Mouse (Mus musculus): Measurements from ENCODE around the gene Rab3gap1. TPM values are rescaled to one million over a fixed set of nuclear protein-coding genes. Genes with fewer than 3 reads are reported as not detected.

Rab3gap1 gene
- polyA plus RNA-seq, 1 experiment from 2014 or later, result 24.2 TPM

GRCm38 (mm10) chr1:127859799-127860400 lies 8.7 kb upstream of the Rab3gap1 start:
- no peak overlapping the region for H3K27ac ChIP-seq
- H3K9me3 ChIP-seq, result no peaks in the 10 kb centered on the region
- no peak overlapping the region for H3K4me3 ChIP-seq
- no peaks in the 10 kb centered on the region for H3K4me1 ChIP-seq
- no peak overlapping the region for H3K9ac ChIP-seq
- WGBS, result 78% methylated on average over 6 of the region's 6 CpGs
- H3K4me2 ChIP-seq (replicated peaks), result no peak overlapping the region
- H3K27me3 ChIP-seq, result no peaks in the 10 kb centered on the region
- no peaks in the 10 kb centered on the region for H3K36me3 ChIP-seq
- no peak for ATAC-seq (ENCODE audit: low FRiP score, low read depth)

- H3K4me3 ChIP-seq, result no peak overlapping the region
- no peaks in the 10 kb centered on the region for H3K9me3 ChIP-seq
- H3K27ac ChIP-seq, result no peak overlapping the region
- ATAC-seq (ENCODE audit: low FRiP score, low read depth), result no peak
- 94% methylated on average over 4 of the region's 4 CpGs for WGBS
- no peak overlapping the region for H3K9ac ChIP-seq
- no peaks in the 10 kb centered on the region for H3K27me3 ChIP-seq
- H3K36me3 ChIP-seq, result no peaks in the 10 kb centered on the region
- no peak overlapping the region for H3K4me2 ChIP-seq (replicated peaks)
- H3K4me1 ChIP-seq, result no peaks in the 10 kb centered on the region
These were observed 8.1 kb upstream of the Rab3gap1 start for GRCm38 (mm10) chr1:127860492-127860891.

- Histone ChIP-seq H3K9me3 (no peaks in the 10 kb centered on the region), H3K4me2 (replicated peaks) (no peak overlapping the region), H3K9ac (no peak overlapping the region), H3K4me3 (no peak overlapping the region), H3K27ac (no peak overlapping the region), H3K36me3 (no peaks in the 10 kb centered on the region), H3K27me3 (no peaks in the 10 kb centered on the region), H3K4me1 (no peaks in the 10 kb centered on the region)
- no peak for ATAC-seq (ENCODE audit: low FRiP score, low read depth)
- 84% methylated on average over 5 of the region's 5 CpGs for WGBS
These were observed 6.7 kb upstream of the Rab3gap1 start for GRCm38 (mm10) chr1:127861900-127862299.

GRCm38 (mm10) chr1:127863806-127864205 lies 4.8 kb upstream of the Rab3gap1 start:
- Histone ChIP-seq H3K27me3 (no peaks in the 10 kb centered on the region), H3K4me1 (no peaks in the 10 kb centered on the region), H3K27ac (no peak overlapping the region), H3K9me3 (no peaks in the 10 kb centered on the region), H3K4me3 (no peak overlapping the region), H3K9ac (no peak overlapping the region), H3K36me3 (no peaks in the 10 kb centered on the region), H3K4me2 (replicated peaks) (no peak overlapping the region)
- no peak for ATAC-seq (ENCODE audit: low FRiP score, low read depth)
- WGBS, result 48% methylated on average over 7 of the region's 7 CpGs

- Histone ChIP-seq H3K9ac (peak overlapping the region; percentile 81), H3K27me3 (no peaks in the 10 kb centered on the region), H3K9me3 (no peaks in the 10 kb centered on the region), H3K27ac (no peak overlapping the region), H3K4me2 (replicated peaks) (peak overlapping the region; percentile 71), H3K4me1 (peaks cover 7% of the 10 kb centered on the region), H3K4me3 (peak overlapping the region; percentile 79), H3K36me3 (peaks cover 16% of the 10 kb centered on the region)
- no peak for ATAC-seq (ENCODE audit: low FRiP score, low read depth)
- WGBS, result 40% methylated on average over 8 of the region's 8 CpGs
These were observed 703 bp downstream of the Rab3gap1 start for GRCm38 (mm10) chr1:127869276-127869675.

DNA sequence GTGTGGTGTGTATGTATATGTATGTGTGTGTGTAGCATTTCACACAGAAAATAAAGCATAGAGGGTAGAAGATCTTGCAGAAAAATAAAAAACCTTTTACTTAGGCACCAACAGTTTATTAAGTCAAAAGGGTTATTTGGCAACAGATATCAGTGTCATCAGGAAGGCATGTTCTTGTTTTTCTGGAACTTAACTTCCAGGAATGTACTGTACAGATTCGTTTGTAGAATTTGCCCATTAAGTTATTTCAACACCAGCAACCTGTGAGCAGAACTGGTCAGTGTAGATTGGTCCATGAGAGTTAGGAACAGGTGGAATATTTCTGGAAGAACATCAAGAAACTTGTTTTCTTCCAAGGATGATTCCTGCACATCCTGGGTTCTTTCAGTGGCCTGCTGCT lies 30.8 kb downstream of the Rab3gap1 start:
- Histone ChIP-seq H3K4me2 (replicated peaks) (no peak overlapping the region), H3K27ac (no peak overlapping the region), H3K9ac (no peak overlapping the region), H3K9me3 (no peaks in the 10 kb centered on the region), H3K4me1 (no peaks in the 10 kb centered on the region), H3K27me3 (no peaks in the 10 kb centered on the region), H3K4me3 (no peak overlapping the region), H3K36me3 (peaks cover 12% of the 10 kb centered on the region)
- no peak for ATAC-seq (ENCODE audit: low FRiP score, low read depth)
- 85% methylated on average over 1 of the region's 1 CpGs for WGBS

- H3K36me3 ChIP-seq, result peaks cover 27% of the 10 kb centered on the region
- H3K4me2 ChIP-seq (replicated peaks), result no peak overlapping the region
- H3K9ac ChIP-seq, result no peak overlapping the region
- no peaks in the 10 kb centered on the region for H3K9me3 ChIP-seq
- no peaks in the 10 kb centered on the region for H3K27me3 ChIP-seq
- no peak overlapping the region for H3K4me3 ChIP-seq
- H3K27ac ChIP-seq, result no peak overlapping the region
- no peak for ATAC-seq (ENCODE audit: low FRiP score, low read depth)
- 80% methylated on average over 2 of the region's 2 CpGs for WGBS
- H3K4me1 ChIP-seq, result no peaks in the 10 kb centered on the region
These were observed 36.3 kb downstream of the Rab3gap1 start for GRCm38 (mm10) chr1:127904774-127905385.

GRCm38 (mm10) chr1:127913116-127913515 lies 44.5 kb downstream of the Rab3gap1 start:
- no peaks in the 10 kb centered on the region for H3K4me1 ChIP-seq
- H3K4me3 ChIP-seq, result no peak overlapping the region
- H3K27ac ChIP-seq, result no peak overlapping the region
- H3K36me3 ChIP-seq, result peaks cover 29% of the 10 kb centered on the region
- no peak overlapping the region for H3K4me2 ChIP-seq (replicated peaks)
- H3K9ac ChIP-seq, result no peak overlapping the region
- no peak for ATAC-seq (ENCODE audit: low FRiP score, low read depth)
- no peaks in the 10 kb centered on the region for H3K9me3 ChIP-seq
- no peaks in the 10 kb centered on the region for H3K27me3 ChIP-seq
- WGBS, result 82% methylated on average over 4 of the region's 4 CpGs

GRCm38 (mm10) chr1:127915316-127915715 lies 46.7 kb downstream of the Rab3gap1 start:
- Histone ChIP-seq H3K9me3 (no peaks in the 10 kb centered on the region), H3K27me3 (no peaks in the 10 kb centered on the region), H3K9ac (no peak overlapping the region), H3K4me3 (no peak overlapping the region), H3K36me3 (peaks cover 38% of the 10 kb centered on the region), H3K4me2 (replicated peaks) (no peak overlapping the region), H3K27ac (no peak overlapping the region), H3K4me1 (no peaks in the 10 kb centered on the region)
- 79% methylated on average over 6 of the region's 6 CpGs for WGBS
- no peak for ATAC-seq (ENCODE audit: low FRiP score, low read depth)

DNA sequence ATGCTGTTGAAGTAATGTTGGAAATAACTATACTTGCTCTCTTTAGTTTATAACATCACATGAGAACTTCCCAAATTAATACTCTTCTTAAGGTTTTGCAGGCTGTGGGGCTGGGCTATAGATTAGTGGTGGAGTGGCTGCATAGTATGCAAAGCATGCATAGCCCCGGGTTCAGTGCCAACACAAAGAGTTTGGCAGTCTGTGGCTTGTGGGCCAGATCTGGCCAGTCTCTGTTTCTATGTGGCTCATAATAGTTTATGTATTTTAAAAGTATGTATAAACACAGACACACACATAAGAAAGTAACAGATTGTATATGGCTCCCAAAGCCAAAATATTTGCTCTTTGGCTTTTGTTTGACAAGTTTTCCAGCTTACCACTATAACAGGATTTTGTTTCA lies 47.2 kb downstream of the Rab3gap1 start:
- Histone ChIP-seq H3K4me1 (no peaks in the 10 kb centered on the region), H3K27me3 (no peaks in the 10 kb centered on the region), H3K4me3 (no peak overlapping the region), H3K27ac (no peak overlapping the region), H3K9me3 (no peaks in the 10 kb centered on the region), H3K4me2 (replicated peaks) (no peak overlapping the region), H3K36me3 (peaks cover 39% of the 10 kb centered on the region), H3K9ac (no peak overlapping the region)
- 66% methylated on average over 1 of the region's 1 CpGs for WGBS
- ATAC-seq (ENCODE audit: low FRiP score, low read depth), result no peak

GRCm38 (mm10) chr1:127933405-127933804 lies 64.8 kb downstream of the Rab3gap1 start:
- Histone ChIP-seq H3K9ac (no peak overlapping the region), H3K4me2 (replicated peaks) (no peak overlapping the region), H3K27ac (no peak overlapping the region), H3K4me1 (no peaks in the 10 kb centered on the region), H3K4me3 (no peak overlapping the region), H3K36me3 (peaks cover 77% of the 10 kb centered on the region), H3K9me3 (0 out of 2 replicates have a peak, but pooled peaks cover 1% of the 10 kb centered on the region), H3K27me3 (no peaks in the 10 kb centered on the region)
- WGBS, result 92% methylated on average over 2 of the region's 2 CpGs
- no peak for ATAC-seq (ENCODE audit: low FRiP score, low read depth)

DNA sequence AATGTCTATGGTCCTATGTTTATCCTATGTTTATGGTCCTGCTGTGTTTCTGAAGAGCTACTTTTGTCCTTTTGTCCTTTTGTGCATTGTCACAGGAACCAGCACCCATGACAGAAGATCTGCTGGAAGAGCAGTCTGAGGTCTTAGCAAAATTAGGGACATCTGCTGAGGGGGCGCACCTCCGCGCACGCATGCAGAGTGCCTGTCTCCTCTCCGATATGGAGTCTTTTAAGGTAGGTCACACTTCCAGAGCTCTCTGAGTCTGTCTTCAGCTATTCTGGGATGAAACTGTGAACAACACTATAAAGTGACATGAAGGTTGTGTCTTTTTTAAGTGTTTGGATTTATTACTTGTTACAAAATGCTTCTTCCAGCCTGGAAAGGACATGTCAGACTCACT lies 65.7 kb downstream of the Rab3gap1 start:
- H3K36me3 ChIP-seq, result peaks cover 79% of the 10 kb centered on the region
- H3K4me2 ChIP-seq (replicated peaks), result no peak overlapping the region
- WGBS, result 96% methylated on average over 5 of the region's 5 CpGs

DNA sequence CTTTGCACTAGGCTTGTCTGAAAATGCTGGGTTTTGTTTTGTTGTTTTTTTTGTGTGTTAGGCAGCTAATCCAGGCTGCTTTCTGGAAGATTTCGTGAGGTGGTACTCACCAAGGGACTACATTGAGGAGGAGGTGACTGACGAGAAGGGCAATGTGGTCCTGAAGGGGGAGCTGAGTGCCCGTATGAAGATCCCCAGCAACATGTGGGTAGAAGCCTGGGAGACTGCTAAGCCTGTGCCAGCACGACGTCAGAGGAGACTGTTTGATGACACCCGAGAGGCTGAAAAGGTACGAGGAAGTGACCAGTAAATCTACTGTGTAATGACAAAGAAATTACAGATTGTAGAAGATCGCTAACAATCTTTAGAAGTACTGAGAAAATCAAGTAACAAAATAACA lies 68.7 kb downstream of the Rab3gap1 start:
- Histone ChIP-seq H3K27ac (no peak overlapping the region), H3K27me3 (no peaks in the 10 kb centered on the region), H3K36me3 (peaks cover 88% of the 10 kb centered on the region), H3K9me3 (peaks cover 10% of the 10 kb centered on the region; the same call in 1 of the 2 replicates), H3K9ac (no peak overlapping the region), H3K4me1 (no peaks in the 10 kb centered on the region), H3K4me3 (no peak overlapping the region), H3K4me2 (replicated peaks) (no peak overlapping the region)
- ATAC-seq (ENCODE audit: low FRiP score, low read depth), result no peak
- 72% methylated on average over 8 of the region's 8 CpGs for WGBS

More for the DNA sequence above, 65.7 kb downstream of the Rab3gap1 start:
- H3K4me3 ChIP-seq, result no peak overlapping the region
- H3K9ac ChIP-seq, result no peak overlapping the region
- no peak overlapping the region for H3K27ac ChIP-seq
- peaks cover 10% of the 10 kb centered on the region; the same call in 1 of the 2 replicates for H3K9me3 ChIP-seq
- no peak for ATAC-seq (ENCODE audit: low FRiP score, low read depth)
- no peaks in the 10 kb centered on the region for H3K4me1 ChIP-seq
- no peaks in the 10 kb centered on the region for H3K27me3 ChIP-seq

All from limb, embryonic 13.5 days (tissue).